Mouse (Mus musculus) embryonic fibroblast, embryonic 13.5 days (primary cell): ENCODE data around the gene Haus4.

Source experiments
- CTCF ChIP-seq: IDR thresholded peaks from 2 replicates; pipeline ENCODE4 v1.5.1; 2011; ENCODE audit warnings: mild to moderate bottlenecking, control low read depth, low read length, moderate library complexity, borderline replicate concordance; ENCODE audit not compliant: insufficient read depth
- POLR2A ChIP-seq: IDR thresholded peaks from 2 replicates; pipeline ENCODE4 v1.6.1; 2011; ENCODE audit warnings: low read depth, mild to moderate bottlenecking, control low read depth, low read length, moderate library complexity

DNA sequence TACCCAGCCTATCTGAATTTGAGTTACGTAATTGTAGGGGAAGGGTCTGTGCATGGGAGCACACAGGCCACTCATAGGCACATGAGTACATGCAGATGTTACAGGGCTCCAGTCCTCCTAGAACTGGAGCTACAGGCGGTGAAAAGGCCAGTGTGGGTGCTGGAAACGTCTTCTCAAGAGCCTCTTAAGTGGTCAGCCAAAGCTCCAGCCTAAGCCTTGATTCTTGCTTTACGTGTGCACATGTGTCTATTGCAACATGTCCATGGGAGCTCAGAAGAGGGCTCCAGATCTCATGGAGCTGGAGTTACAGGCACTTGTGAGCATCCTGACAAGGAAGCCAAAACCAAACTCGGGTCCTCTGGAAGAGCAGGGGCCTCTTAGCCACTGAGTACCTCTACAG lies 9.7 kb downstream of the Haus4 start:
- TF ChIP-seq CTCF (no peak), POLR2A (no peak)
